Comparison of ENCODE assay signal across 11 mouse cellular contexts in genomic region chr10:117274645-117275044, GRCm38 (mm10). TPM values are rescaled to one million over a fixed set of nuclear protein-coding genes. Genes with fewer than 3 reads are reported as not detected.
"Had no signal": no experiment of that assay in that cellular context is flagged by ENCODE, and none has a peak within 500 bp of the region (broad histone marks: within the 10 kb centered on the region; RNA-seq: fewer than 3 reads in every experiment).

No protein-coding gene starts in this region.

RNA-seq across cellular contexts. Expression of gene Lyz1, which starts 18.0 kb away (rescaled TPM):
- total RNA-seq: forebrain, postnatal 0 days had no signal

RNA-seq across cellular contexts. Expression of gene 9530003J23Rik, which starts 36.1 kb away (rescaled TPM):
- total RNA-seq: forebrain, postnatal 0 days; gastrocnemius, adult 18-20 months; gastrocnemius, adult 2 months; gastrocnemius, adult 8-10 months; gastrocnemius, postnatal 10 days; gastrocnemius, postnatal 14 days; gastrocnemius, postnatal 25 days; gastrocnemius, postnatal 36 days; gastrocnemius, postnatal 4 days; heart, adult 18-20 months; heart, adult 2 months had no signal
